Mouse (Mus musculus): ENCODE results near the gene Bahcc1. TPM values are rescaled to one million over a fixed set of nuclear protein-coding genes. Genes with fewer than 3 reads are reported as not detected.

The Bahcc1 gene
- polyA plus RNA-seq, 1 experiment from 2014 or later = 3.1 TPM

GRCm38 (mm10) chr11:120298441-120299141 lies 65.8 kb downstream of the Bahcc1 start:
- Histone ChIP-seq H3K4me2 (replicated peaks; ENCODE audit: low read depth) (no peak overlapping the region), H3K4me3 (ENCODE audit: low read depth, low read length) (no peak overlapping the region), H3K27ac (ENCODE audit: low read depth, low read length) (no peak overlapping the region), H3K4me1 (replicated peaks; ENCODE audit: control insufficient read depth, insufficient read depth, low read length) (0 out of 2 replicates have a peak, but pooled peaks cover 5% of the 10 kb centered on the region), H3K36me3 (ENCODE audit: control insufficient read depth, insufficient read depth) (no peaks in the 10 kb centered on the region), H3K9me3 (ENCODE audit: control insufficient read depth) (no peaks in the 10 kb centered on the region), H3K9ac (ENCODE audit: low read depth, low read length) (no peak overlapping the region), H3K27me3 (replicated peaks; ENCODE audit: control insufficient read depth, insufficient read depth, low read length) (no peaks in the 10 kb centered on the region)
- no peak for ATAC-seq
- no peak for TF ChIP-seq CTCF (IDR thresholded peaks at IDR 0.05; ENCODE audit: low read depth)
- WGBS = 75% methylated on average over 4 of the region's 4 CpGs

GRCm38 (mm10) chr11:120299484-120299883 lies 66.7 kb downstream of the Bahcc1 start:
- 0 out of 2 replicates have a peak, but pooled peaks cover 7% of the 10 kb centered on the region for H3K4me1 ChIP-seq (replicated peaks; ENCODE audit: control insufficient read depth, insufficient read depth, low read length)
- no peaks in the 10 kb centered on the region for H3K9me3 ChIP-seq (ENCODE audit: control insufficient read depth)
- H3K36me3 ChIP-seq (ENCODE audit: control insufficient read depth, insufficient read depth) = no peaks in the 10 kb centered on the region
- H3K27ac ChIP-seq (ENCODE audit: low read depth, low read length) = no peak overlapping the region
- 48% methylated on average over 5 of the region's 5 CpGs for WGBS
- H3K4me3 ChIP-seq (ENCODE audit: low read depth, low read length) = no peak overlapping the region
- H3K9ac ChIP-seq (ENCODE audit: low read depth, low read length) = no peak overlapping the region
- H3K4me2 ChIP-seq (replicated peaks; ENCODE audit: low read depth) = 0 out of 2 replicates have a peak overlapping the region, but pooled peaks have one; percentile 21
- no peak for TF ChIP-seq CTCF (IDR thresholded peaks at IDR 0.05; ENCODE audit: low read depth)
- no peaks in the 10 kb centered on the region for H3K27me3 ChIP-seq (replicated peaks; ENCODE audit: control insufficient read depth, insufficient read depth, low read length)
- no peak for ATAC-seq

GRCm38 (mm10) chr11:120303119-120303518 lies 70.4 kb downstream of the Bahcc1 start:
- TF ChIP-seq CTCF (IDR thresholded peaks at IDR 0.05; ENCODE audit: low read depth) = no peak
- Histone ChIP-seq H3K9me3 (ENCODE audit: control insufficient read depth) (no peaks in the 10 kb centered on the region), H3K27me3 (replicated peaks; ENCODE audit: control insufficient read depth, insufficient read depth, low read length) (no peaks in the 10 kb centered on the region), H3K36me3 (ENCODE audit: control insufficient read depth, insufficient read depth) (no peaks in the 10 kb centered on the region), H3K4me2 (replicated peaks; ENCODE audit: low read depth) (no peak overlapping the region), H3K9ac (ENCODE audit: low read depth, low read length) (no peak overlapping the region), H3K27ac (ENCODE audit: low read depth, low read length) (no peak overlapping the region), H3K4me1 (replicated peaks; ENCODE audit: control insufficient read depth, insufficient read depth, low read length) (peaks cover 6% of the 10 kb centered on the region; the same call in 1 of the 2 replicates), H3K4me3 (ENCODE audit: low read depth, low read length) (no peak overlapping the region)
- ATAC-seq = no peak
- WGBS = 92% methylated on average over 9 of the region's 9 CpGs

GRCm38 (mm10) chr11:120303559-120304349 lies 71.0 kb downstream of the Bahcc1 start:
- Histone ChIP-seq H3K36me3 (ENCODE audit: control insufficient read depth, insufficient read depth) (no peaks in the 10 kb centered on the region), H3K27ac (ENCODE audit: low read depth, low read length) (no peak overlapping the region), H3K27me3 (replicated peaks; ENCODE audit: control insufficient read depth, insufficient read depth, low read length) (no peaks in the 10 kb centered on the region), H3K9me3 (ENCODE audit: control insufficient read depth) (no peaks in the 10 kb centered on the region), H3K4me3 (ENCODE audit: low read depth, low read length) (no peak overlapping the region), H3K4me2 (replicated peaks; ENCODE audit: low read depth) (no peak overlapping the region), H3K9ac (ENCODE audit: low read depth, low read length) (no peak overlapping the region), H3K4me1 (replicated peaks; ENCODE audit: control insufficient read depth, insufficient read depth, low read length) (peaks cover 6% of the 10 kb centered on the region; the same call in 1 of the 2 replicates)
- TF ChIP-seq CTCF (IDR thresholded peaks at IDR 0.05; ENCODE audit: low read depth) = no peak
- WGBS = 79% methylated on average over 21 of the region's 21 CpGs
- no peak for ATAC-seq

- peaks cover 6% of the 10 kb centered on the region; the same call in 1 of the 2 replicates for H3K4me1 ChIP-seq (replicated peaks; ENCODE audit: control insufficient read depth, insufficient read depth, low read length)
- no peaks in the 10 kb centered on the region for H3K27me3 ChIP-seq (replicated peaks; ENCODE audit: control insufficient read depth, insufficient read depth, low read length)
- ATAC-seq = no peak
- no peak overlapping the region for H3K27ac ChIP-seq (ENCODE audit: low read depth, low read length)
- no peak for TF ChIP-seq CTCF (IDR thresholded peaks at IDR 0.05; ENCODE audit: low read depth)
- no peaks in the 10 kb centered on the region for H3K9me3 ChIP-seq (ENCODE audit: control insufficient read depth)
- no peaks in the 10 kb centered on the region for H3K36me3 ChIP-seq (ENCODE audit: control insufficient read depth, insufficient read depth)
- H3K4me3 ChIP-seq (ENCODE audit: low read depth, low read length) = no peak overlapping the region
- H3K9ac ChIP-seq (ENCODE audit: low read depth, low read length) = no peak overlapping the region
- H3K4me2 ChIP-seq (replicated peaks; ENCODE audit: low read depth) = peak overlapping the region; percentile 91; the same call in 1 of the 2 replicates
- 47% methylated on average over 5 of the region's 5 CpGs for WGBS
Observed at GRCm38 (mm10) chr11:120304350-120304694, 71.6 kb downstream of the Bahcc1 start.

GRCm38 (mm10) chr11:120304886-120305534 lies 72.3 kb downstream of the Bahcc1 start:
- Histone ChIP-seq H3K9me3 (ENCODE audit: control insufficient read depth) (no peaks in the 10 kb centered on the region), H3K4me2 (replicated peaks; ENCODE audit: low read depth) (peak overlapping the region; percentile 91), H3K36me3 (ENCODE audit: control insufficient read depth, insufficient read depth) (no peaks in the 10 kb centered on the region), H3K27ac (ENCODE audit: low read depth, low read length) (no peak overlapping the region), H3K27me3 (replicated peaks; ENCODE audit: control insufficient read depth, insufficient read depth, low read length) (no peaks in the 10 kb centered on the region), H3K4me1 (replicated peaks; ENCODE audit: control insufficient read depth, insufficient read depth, low read length) (peaks cover 6% of the 10 kb centered on the region; the same call in 1 of the 2 replicates), H3K4me3 (ENCODE audit: low read depth, low read length) (peak overlapping the region; percentile 58), H3K9ac (ENCODE audit: low read depth, low read length) (0 out of 2 replicates have a peak overlapping the region, but pooled peaks have one; percentile 42)
- peak; percentile 72 for TF ChIP-seq CTCF (IDR thresholded peaks at IDR 0.05; ENCODE audit: low read depth)
- under 1% methylated on average over 53 of the region's 53 CpGs for WGBS
- ATAC-seq = peak; percentile 88
